Mouse (Mus musculus): ENCODE results near the gene Zfp385b. TPM values are rescaled to one million over a fixed set of nuclear protein-coding genes. Genes with fewer than 3 reads are reported as not detected.
A peak's percentile ranks its signal among the peaks of the same experiment; 100 is the strongest.

Gene Zfp385b
- polyA plus RNA-seq, 1 experiment from 2014 or later: 6.2 TPM

DNA sequence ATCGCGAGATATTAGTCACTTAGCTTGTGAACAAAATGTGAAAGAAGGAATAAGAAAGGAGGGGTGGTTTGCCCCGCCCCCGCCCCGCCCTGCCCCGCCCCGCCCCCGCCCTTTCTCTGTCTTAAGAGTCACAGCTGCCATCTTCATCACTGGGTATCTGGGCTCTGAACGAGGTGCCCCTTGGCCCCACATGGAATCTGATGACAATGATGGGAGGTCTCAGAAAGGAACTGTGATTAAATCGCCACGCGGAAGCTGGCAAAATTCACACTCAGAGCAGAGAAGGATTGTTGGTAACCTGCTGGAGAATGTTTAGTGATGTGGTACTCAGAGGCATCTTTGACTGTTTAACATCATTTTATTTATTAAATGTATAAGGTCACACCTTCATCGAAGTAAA is 417.1 kb downstream of the Zfp385b start:
- Histone ChIP-seq H3K9me3 (ENCODE audit: control insufficient read depth, low read depth, low read length) (no peaks in the 10 kb centered on the region), H3K4me3 (ENCODE audit: low read depth, low read length) (peak overlapping the region; percentile 16; the same call in 1 of the 2 replicates), H3K27me3 (ENCODE audit: control insufficient read depth, insufficient read depth, low read length) (no peaks in the 10 kb centered on the region), H3K4me2 (replicated peaks; ENCODE audit: low read depth, low read length) (peak overlapping the region; percentile 47), H3K4me1 (ENCODE audit: control insufficient read depth, insufficient read depth, low read length) (peaks cover 4% of the 10 kb centered on the region; the same call in 1 of the 2 replicates), H3K27ac (ENCODE audit: low read length) (no peak overlapping the region), H3K9ac (replicated peaks; ENCODE audit: low read depth, low read length) (no peak overlapping the region), H3K36me3 (ENCODE audit: control insufficient read depth, insufficient read depth, low read length) (no peaks in the 10 kb centered on the region)
- no peak for ATAC-seq (ENCODE audit: insufficient number of reproducible peaks, insufficient read depth, low FRiP score, low read depth)
- WGBS: 18% methylated on average over 13 of the region's 13 CpGs

DNA sequence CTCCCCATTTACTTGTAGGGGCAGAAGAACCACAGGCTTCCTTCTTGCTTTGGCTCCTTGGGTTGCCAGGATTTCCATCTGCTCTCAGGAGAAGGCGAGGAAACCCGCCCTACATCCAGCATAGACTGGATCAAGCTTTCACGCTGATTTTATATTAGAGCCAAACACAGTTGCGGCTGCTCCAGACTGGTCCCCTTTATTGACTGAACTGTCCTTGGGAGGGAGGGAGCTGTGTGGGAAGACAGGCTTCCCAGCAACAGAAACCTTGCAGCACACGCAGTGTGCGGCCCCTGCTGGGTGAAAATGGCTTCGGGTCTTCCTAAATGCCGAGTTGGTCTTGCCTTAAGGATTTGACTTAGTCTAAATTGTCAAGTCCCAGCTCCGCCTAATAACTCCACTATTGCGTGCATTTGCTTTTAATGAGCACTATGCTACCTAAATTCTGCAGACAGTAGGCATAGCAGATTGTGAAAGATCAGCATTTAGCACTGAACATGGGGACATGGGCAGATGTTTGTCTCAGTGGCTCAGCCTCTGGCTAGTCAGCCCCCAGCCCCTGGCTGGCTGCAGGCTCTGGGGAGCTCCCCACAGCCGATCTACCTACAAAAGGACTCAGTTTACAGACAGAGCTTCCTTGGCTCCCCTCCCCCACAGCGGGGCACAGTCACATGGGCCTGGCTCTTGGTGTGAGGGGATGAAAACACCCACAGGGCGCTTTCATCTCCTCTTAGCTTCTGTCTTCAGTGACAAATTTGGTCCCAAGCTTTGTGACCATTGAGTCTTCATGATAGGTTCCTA is 417.8 kb downstream of the Zfp385b start:
- WGBS: 10% methylated on average over 13 of the region's 13 CpGs
- Histone ChIP-seq H3K4me1 (ENCODE audit: control insufficient read depth, insufficient read depth, low read length) (peaks cover 4% of the 10 kb centered on the region; the same call in 1 of the 2 replicates), H3K9ac (replicated peaks; ENCODE audit: low read depth, low read length) (no peak overlapping the region), H3K4me2 (replicated peaks; ENCODE audit: low read depth, low read length) (peak overlapping the region; percentile 47), H3K9me3 (ENCODE audit: control insufficient read depth, low read depth, low read length) (no peaks in the 10 kb centered on the region), H3K27ac (ENCODE audit: low read length) (no peak overlapping the region), H3K27me3 (ENCODE audit: control insufficient read depth, insufficient read depth, low read length) (no peaks in the 10 kb centered on the region), H3K36me3 (ENCODE audit: control insufficient read depth, insufficient read depth, low read length) (no peaks in the 10 kb centered on the region), H3K4me3 (ENCODE audit: low read depth, low read length) (peak overlapping the region; percentile 16; the same call in 1 of the 2 replicates)
- ATAC-seq (ENCODE audit: insufficient number of reproducible peaks, insufficient read depth, low FRiP score, low read depth): no peak

DNA sequence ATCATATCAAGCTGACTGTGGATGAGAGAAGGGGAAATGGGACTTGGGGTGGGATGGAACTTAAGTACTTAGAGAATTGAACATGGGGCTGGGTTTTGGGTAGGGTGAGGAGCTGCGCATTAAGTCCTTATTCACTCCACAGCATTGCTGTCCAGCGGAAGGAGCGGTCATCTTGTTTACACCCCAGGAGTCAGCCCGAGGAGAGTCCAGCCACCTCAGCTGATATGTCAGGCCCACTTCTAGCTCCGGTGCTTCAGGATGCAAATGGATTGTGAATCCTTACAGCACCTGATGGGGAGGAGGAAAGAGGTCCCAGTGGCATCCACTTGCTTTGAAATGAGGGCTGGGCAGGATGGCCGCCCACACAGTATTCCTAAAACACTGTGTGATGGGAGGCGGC is 425.6 kb downstream of the Zfp385b start:
- H3K9me3 ChIP-seq (ENCODE audit: control insufficient read depth, low read depth, low read length): no peaks in the 10 kb centered on the region
- no peaks in the 10 kb centered on the region for H3K4me1 ChIP-seq (ENCODE audit: control insufficient read depth, insufficient read depth, low read length)
- H3K36me3 ChIP-seq (ENCODE audit: control insufficient read depth, insufficient read depth, low read length): no peaks in the 10 kb centered on the region
- no peak overlapping the region for H3K4me3 ChIP-seq (ENCODE audit: low read depth, low read length)
- no peaks in the 10 kb centered on the region for H3K27me3 ChIP-seq (ENCODE audit: control insufficient read depth, insufficient read depth, low read length)
- H3K27ac ChIP-seq (ENCODE audit: low read length): no peak overlapping the region
- ATAC-seq (ENCODE audit: insufficient number of reproducible peaks, insufficient read depth, low FRiP score, low read depth): no peak
- no peak overlapping the region for H3K9ac ChIP-seq (replicated peaks; ENCODE audit: low read depth, low read length)
- WGBS: 94% methylated on average over 7 of the region's 7 CpGs
- no peak overlapping the region for H3K4me2 ChIP-seq (replicated peaks; ENCODE audit: low read depth, low read length)

DNA sequence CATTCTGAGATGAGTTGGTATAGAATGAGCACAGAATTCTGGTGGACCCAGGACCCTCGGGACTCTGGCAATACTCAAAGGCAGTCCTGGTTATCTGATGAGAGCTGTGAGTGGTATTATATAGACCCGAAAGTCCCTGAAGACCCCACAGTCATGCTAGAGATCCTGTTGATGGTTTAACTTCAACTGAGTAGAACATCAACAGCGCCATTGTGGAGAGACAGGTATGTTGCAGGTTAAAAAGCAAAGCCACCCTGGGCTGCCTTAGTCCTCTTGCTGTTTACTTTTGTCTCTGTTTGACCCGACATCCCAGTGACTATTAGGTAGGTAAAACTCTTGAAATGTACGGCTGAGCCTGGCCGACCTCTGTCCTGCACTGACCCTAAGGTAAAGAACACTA is 431.3 kb downstream of the Zfp385b start:
- Histone ChIP-seq H3K36me3 (ENCODE audit: control insufficient read depth, insufficient read depth, low read length) (no peaks in the 10 kb centered on the region), H3K9ac (replicated peaks; ENCODE audit: low read depth, low read length) (no peak overlapping the region), H3K27me3 (ENCODE audit: control insufficient read depth, insufficient read depth, low read length) (no peaks in the 10 kb centered on the region), H3K4me3 (ENCODE audit: low read depth, low read length) (no peak overlapping the region), H3K4me1 (ENCODE audit: control insufficient read depth, insufficient read depth, low read length) (no peaks in the 10 kb centered on the region), H3K9me3 (ENCODE audit: control insufficient read depth, low read depth, low read length) (no peaks in the 10 kb centered on the region), H3K4me2 (replicated peaks; ENCODE audit: low read depth, low read length) (no peak overlapping the region), H3K27ac (ENCODE audit: low read length) (no peak overlapping the region)
- WGBS: 74% methylated on average over 6 of the region's 6 CpGs
- ATAC-seq (ENCODE audit: insufficient number of reproducible peaks, insufficient read depth, low FRiP score, low read depth): no peak

DNA sequence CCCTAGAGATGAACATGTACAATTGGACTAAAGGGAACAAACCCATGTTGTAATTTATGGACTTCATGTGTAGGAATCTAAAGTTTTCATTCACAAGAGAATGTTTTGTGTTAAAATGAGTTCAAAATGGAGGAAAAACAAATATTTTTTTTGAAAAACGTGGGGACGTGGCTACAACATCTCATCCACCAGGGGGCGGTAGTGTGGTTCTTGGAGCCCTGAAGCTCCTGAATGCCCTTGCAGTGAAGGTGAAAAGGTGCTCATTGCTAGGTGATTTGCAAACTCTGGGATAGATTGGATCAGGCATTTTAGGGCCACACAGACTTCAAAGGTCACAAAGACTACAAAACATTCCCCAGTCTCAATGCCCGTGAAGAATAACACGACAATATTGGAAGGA is 432.9 kb downstream of the Zfp385b start:
- 33% methylated on average over 5 of the region's 5 CpGs for WGBS
- no peak for ATAC-seq (ENCODE audit: insufficient number of reproducible peaks, insufficient read depth, low FRiP score, low read depth)
- Histone ChIP-seq H3K27me3 (ENCODE audit: control insufficient read depth, insufficient read depth, low read length) (no peaks in the 10 kb centered on the region), H3K4me1 (ENCODE audit: control insufficient read depth, insufficient read depth, low read length) (no peaks in the 10 kb centered on the region), H3K9me3 (ENCODE audit: control insufficient read depth, low read depth, low read length) (no peaks in the 10 kb centered on the region), H3K9ac (replicated peaks; ENCODE audit: low read depth, low read length) (no peak overlapping the region), H3K4me2 (replicated peaks; ENCODE audit: low read depth, low read length) (no peak overlapping the region), H3K27ac (ENCODE audit: low read length) (no peak overlapping the region), H3K36me3 (ENCODE audit: control insufficient read depth, insufficient read depth, low read length) (no peaks in the 10 kb centered on the region), H3K4me3 (ENCODE audit: low read depth, low read length) (no peak overlapping the region)

DNA sequence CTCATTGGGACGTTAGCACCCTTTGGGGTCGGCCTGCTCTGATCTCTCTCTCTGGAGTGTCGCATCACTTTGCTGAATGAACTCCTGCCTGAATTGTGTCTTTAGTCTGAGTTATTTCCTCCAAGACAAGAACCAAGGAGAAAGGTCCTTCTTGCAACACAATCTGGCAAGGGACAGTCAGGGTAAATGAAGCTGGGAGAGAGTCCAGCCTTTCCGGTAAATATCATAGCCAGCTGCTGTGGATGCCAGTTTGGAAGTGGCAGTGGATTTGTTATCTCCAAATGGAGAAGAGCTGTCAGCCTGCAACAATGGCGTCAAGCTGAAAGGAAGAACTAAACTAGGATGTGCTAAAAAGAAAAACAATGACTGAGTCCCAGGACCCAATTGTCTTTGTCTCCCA is 436.7 kb downstream of the Zfp385b start:
- H3K4me3 ChIP-seq (ENCODE audit: low read depth, low read length): no peak overlapping the region
- no peak for ATAC-seq (ENCODE audit: insufficient number of reproducible peaks, insufficient read depth, low FRiP score, low read depth)
- no peaks in the 10 kb centered on the region for H3K36me3 ChIP-seq (ENCODE audit: control insufficient read depth, insufficient read depth, low read length)
- 70% methylated on average over 5 of the region's 5 CpGs for WGBS
- H3K4me1 ChIP-seq (ENCODE audit: control insufficient read depth, insufficient read depth, low read length): no peaks in the 10 kb centered on the region
- H3K9me3 ChIP-seq (ENCODE audit: control insufficient read depth, low read depth, low read length): no peaks in the 10 kb centered on the region
- H3K4me2 ChIP-seq (replicated peaks; ENCODE audit: low read depth, low read length): no peak overlapping the region
- no peak overlapping the region for H3K9ac ChIP-seq (replicated peaks; ENCODE audit: low read depth, low read length)
- no peak overlapping the region for H3K27ac ChIP-seq (ENCODE audit: low read length)
- no peaks in the 10 kb centered on the region for H3K27me3 ChIP-seq (ENCODE audit: control insufficient read depth, insufficient read depth, low read length)

DNA sequence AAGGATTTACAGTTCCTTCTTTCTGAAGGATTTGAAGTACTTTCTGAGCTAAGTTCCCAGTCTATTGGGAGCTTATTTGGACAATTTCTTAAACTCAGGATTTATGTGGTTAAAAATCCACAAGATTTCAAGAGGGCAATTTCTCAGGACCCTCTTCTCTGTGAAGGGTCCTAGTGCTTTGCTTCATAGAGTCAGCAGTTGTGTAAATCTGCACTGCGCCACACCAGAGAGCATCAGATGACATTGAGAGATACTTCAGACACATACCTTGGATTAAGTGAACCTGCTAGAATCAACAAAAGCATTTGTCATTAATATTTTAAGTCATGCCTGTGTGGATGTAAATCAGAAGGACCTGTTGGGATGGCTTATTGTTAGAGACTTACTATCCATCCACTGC is 439.5 kb downstream of the Zfp385b start:
- no peaks in the 10 kb centered on the region for H3K9me3 ChIP-seq (ENCODE audit: control insufficient read depth, low read depth, low read length)
- H3K4me2 ChIP-seq (replicated peaks; ENCODE audit: low read depth, low read length): no peak overlapping the region
- ATAC-seq (ENCODE audit: insufficient number of reproducible peaks, insufficient read depth, low FRiP score, low read depth): no peak
- no peaks in the 10 kb centered on the region for H3K36me3 ChIP-seq (ENCODE audit: control insufficient read depth, insufficient read depth, low read length)
- no peaks in the 10 kb centered on the region for H3K4me1 ChIP-seq (ENCODE audit: control insufficient read depth, insufficient read depth, low read length)
- no peak overlapping the region for H3K9ac ChIP-seq (replicated peaks; ENCODE audit: low read depth, low read length)
- no peak overlapping the region for H3K27ac ChIP-seq (ENCODE audit: low read length)
- no peak overlapping the region for H3K4me3 ChIP-seq (ENCODE audit: low read depth, low read length)
- H3K27me3 ChIP-seq (ENCODE audit: control insufficient read depth, insufficient read depth, low read length): no peaks in the 10 kb centered on the region
- WGBS: 73% methylated on average over 1 of the region's 1 CpGs

DNA sequence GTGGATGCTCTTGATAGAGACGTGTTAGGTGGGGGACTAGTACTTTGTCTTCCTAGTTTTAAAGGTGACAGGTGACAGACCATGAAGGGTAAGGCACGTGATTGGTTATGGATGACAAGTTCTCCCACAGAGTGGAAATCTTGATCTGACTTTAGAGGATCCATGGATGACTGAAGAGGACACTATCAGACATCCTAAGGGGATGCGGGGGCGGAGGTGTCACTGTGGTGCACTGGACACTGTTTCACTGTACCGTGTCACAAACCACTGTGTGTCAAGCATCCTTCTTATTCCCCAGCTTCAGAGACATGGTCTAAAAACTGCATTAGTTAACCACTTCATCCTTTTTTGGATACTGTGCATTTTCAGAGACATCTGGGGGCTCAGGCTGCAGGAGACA is 440.1 kb downstream of the Zfp385b start:
- H3K27ac ChIP-seq (ENCODE audit: low read length): no peak overlapping the region
- ATAC-seq (ENCODE audit: insufficient number of reproducible peaks, insufficient read depth, low FRiP score, low read depth): no peak
- H3K9me3 ChIP-seq (ENCODE audit: control insufficient read depth, low read depth, low read length): no peaks in the 10 kb centered on the region
- H3K9ac ChIP-seq (replicated peaks; ENCODE audit: low read depth, low read length): no peak overlapping the region
- no peaks in the 10 kb centered on the region for H3K4me1 ChIP-seq (ENCODE audit: control insufficient read depth, insufficient read depth, low read length)
- H3K4me2 ChIP-seq (replicated peaks; ENCODE audit: low read depth, low read length): no peak overlapping the region
- 85% methylated on average over 5 of the region's 5 CpGs for WGBS
- H3K27me3 ChIP-seq (ENCODE audit: control insufficient read depth, insufficient read depth, low read length): no peaks in the 10 kb centered on the region
- H3K36me3 ChIP-seq (ENCODE audit: control insufficient read depth, insufficient read depth, low read length): no peaks in the 10 kb centered on the region
- no peak overlapping the region for H3K4me3 ChIP-seq (ENCODE audit: low read depth, low read length)

DNA sequence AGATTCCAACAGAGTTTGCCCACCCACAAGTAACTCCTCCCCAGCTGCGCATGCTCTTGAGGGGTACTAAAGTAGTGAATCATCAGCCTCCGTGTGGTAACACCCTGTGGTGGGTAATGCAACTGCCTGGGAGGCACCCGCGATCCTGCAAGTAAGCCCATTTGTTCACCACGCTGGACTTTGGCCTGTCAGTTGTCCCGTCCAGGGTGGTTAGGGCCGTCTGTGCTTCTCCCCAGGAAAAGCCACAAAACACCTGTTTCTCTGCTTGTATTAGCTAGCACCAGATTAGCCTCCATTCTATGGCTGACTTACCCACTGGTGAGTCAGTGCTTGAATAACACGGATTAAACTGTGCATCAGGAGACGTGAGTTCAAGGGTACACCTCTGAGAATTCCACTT is 442.6 kb downstream of the Zfp385b start:
- Histone ChIP-seq H3K4me2 (replicated peaks; ENCODE audit: low read depth, low read length) (no peak overlapping the region), H3K4me3 (ENCODE audit: low read depth, low read length) (no peak overlapping the region), H3K4me1 (ENCODE audit: control insufficient read depth, insufficient read depth, low read length) (no peaks in the 10 kb centered on the region), H3K9ac (replicated peaks; ENCODE audit: low read depth, low read length) (no peak overlapping the region), H3K27me3 (ENCODE audit: control insufficient read depth, insufficient read depth, low read length) (no peaks in the 10 kb centered on the region), H3K27ac (ENCODE audit: low read length) (no peak overlapping the region), H3K9me3 (ENCODE audit: control insufficient read depth, low read depth, low read length) (no peaks in the 10 kb centered on the region), H3K36me3 (ENCODE audit: control insufficient read depth, insufficient read depth, low read length) (no peaks in the 10 kb centered on the region)
- no peak for ATAC-seq (ENCODE audit: insufficient number of reproducible peaks, insufficient read depth, low FRiP score, low read depth)
- WGBS: 67% methylated on average over 9 of the region's 9 CpGs

Data from stomach, embryonic 14.5 days (tissue).